Mouse (Mus musculus) olfactory bulb, adult 2 months (tissue): Measurements from ENCODE around the gene Vps33a.

Experiments
- CTCF ChIP-seq: fragments of 200-500 bp; IDR thresholded peaks from 2 replicates; pipeline ENCODE4 v1.5.1; 2012; ENCODE audit warnings: low read depth, mild to moderate bottlenecking, low read length, moderate library complexity; ENCODE audit not compliant: insufficient read depth
- POLR2A ChIP-seq: fragments of 200-500 bp; IDR thresholded peaks from 2 replicates; pipeline ENCODE4 v1.6.1; 2012; ENCODE audit warnings: mild to moderate bottlenecking, low read depth, low read length, moderate library complexity; ENCODE audit not compliant: insufficient read depth

GRCm38 (mm10) chr5:123507936-123508723 is 64.7 kb downstream of the Vps33a start:
- no peak for TF ChIP-seq CTCF
- TF ChIP-seq POLR2A = no peak
